Mouse (Mus musculus) brain, embryonic 14.5 days (tissue): ENCODE results near the gene Agk.

Experiments
- CTCF ChIP-seq: fragments of 200-500 bp; IDR thresholded peaks from 2 replicates; pipeline ENCODE4 v1.5.1; 2012; ENCODE audit warnings: inconsistent platforms, mild to moderate bottlenecking, moderate library complexity, borderline replicate concordance; ENCODE audit not compliant: insufficient read depth, insufficient read length; ENCODE audit errors: extremely low read depth
- POLR2A ChIP-seq: fragments of 200-500 bp; IDR thresholded peaks from 2 replicates; pipeline ENCODE4 v1.6.1; 2012; ENCODE audit warnings: mild to moderate bottlenecking, inconsistent platforms, borderline replicate concordance; ENCODE audit not compliant: poor library complexity, insufficient read depth, insufficient read length, severe bottlenecking; ENCODE audit errors: extremely low read depth

DNA sequence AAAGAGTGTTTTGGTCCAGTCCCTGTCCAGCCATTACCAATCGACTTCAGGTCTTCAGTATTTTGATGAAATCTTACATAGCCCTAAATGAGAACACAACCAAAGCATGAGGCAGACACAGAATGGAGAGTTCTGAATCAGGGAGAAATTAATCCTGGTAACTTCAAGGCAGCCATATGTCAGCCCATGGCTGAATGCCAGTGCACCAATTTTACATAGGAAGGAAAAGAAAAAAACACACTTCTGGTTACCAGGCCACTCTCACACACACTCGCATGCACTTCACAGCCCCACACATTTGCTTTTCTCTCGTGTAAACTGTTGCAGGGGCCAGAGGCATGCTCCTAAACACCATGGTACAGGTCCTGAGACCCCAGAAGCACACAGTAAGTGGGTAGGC lies 105.9 kb downstream of the Agk start:
- TF ChIP-seq CTCF, result no peak
- no peak for TF ChIP-seq POLR2A
